Mouse (Mus musculus) right cerebral cortex, adult 2 months (tissue): ENCODE data around the gene Fam178b.

Experiments
- DNase-seq, 2 experiments: peaks; one replicate each; pipeline ENCODE4 v3.0.0; 2021 to 2022; ENCODE audit warnings: low spot score in 2 of 2

Fam178b gene

GRCm38 (mm10) chr1:36566425-36566824, 116.6 kb downstream of the Fam178b start:
- DNase-seq, result no peak

- no peak for DNase-seq
These were observed 118.9 kb downstream of the Fam178b start for GRCm38 (mm10) chr1:36564101-36564500.

GRCm38 (mm10) chr1:36563632-36564031, 119.4 kb downstream of the Fam178b start:
- DNase-seq, result no peak

- no peak for DNase-seq
These were observed 119.8 kb downstream of the Fam178b start for GRCm38 (mm10) chr1:36563197-36563596.

GRCm38 (mm10) chr1:36562388-36562787, 120.6 kb downstream of the Fam178b start:
- DNase-seq, result no peak

GRCm38 (mm10) chr1:36560903-36561302, 122.1 kb downstream of the Fam178b start:
- no peak for DNase-seq

- no peak for DNase-seq
These were observed 123.1 kb downstream of the Fam178b start for GRCm38 (mm10) chr1:36559888-36560287.

- DNase-seq, result no peak
These were observed 123.7 kb downstream of the Fam178b start for GRCm38 (mm10) chr1:36559256-36559655.

- peak; percentile 69 to 77 for DNase-seq
These were observed 124.7 kb downstream of the Fam178b start, which contains the start of gene Sema4c for GRCm38 (mm10) chr1:36558031-36558993. TSS of gene Sema4c (minus strand) at chr1:36558349.

- DNase-seq, result peak; percentile 58 to 68
These were observed 125.4 kb downstream of the Fam178b start for GRCm38 (mm10) chr1:36557457-36558011.

- peak; percentile 92 for DNase-seq
These were observed 126.2 kb downstream of the Fam178b start for GRCm38 (mm10) chr1:36556553-36557456.

GRCm38 (mm10) chr1:36555798-36556395, 127.1 kb downstream of the Fam178b start:
- peak in 1 of 2 experiments; percentile 28 for DNase-seq

GRCm38 (mm10) chr1:36554633-36555399, 128.2 kb downstream of the Fam178b start:
- DNase-seq, result no peak

- no peak for DNase-seq
These were observed 130.5 kb downstream of the Fam178b start for GRCm38 (mm10) chr1:36552506-36552905.

- DNase-seq, result no peak
These were observed 131.1 kb downstream of the Fam178b start for GRCm38 (mm10) chr1:36551904-36552303.

GRCm38 (mm10) chr1:36550075-36550863, 132.7 kb downstream of the Fam178b start:
- DNase-seq, result no peak

GRCm38 (mm10) chr1:36549491-36549890, 133.5 kb downstream of the Fam178b start:
- DNase-seq, result no peak

GRCm38 (mm10) chr1:36548771-36549170, 134.2 kb downstream of the Fam178b start:
- DNase-seq, result no peak

GRCm38 (mm10) chr1:36547981-36548598, 134.9 kb downstream of the Fam178b start:
- peak in 1 of 2 experiments; percentile 30 for DNase-seq
